Mouse (Mus musculus): ENCODE data around the gene Fbxw2.

DNA sequence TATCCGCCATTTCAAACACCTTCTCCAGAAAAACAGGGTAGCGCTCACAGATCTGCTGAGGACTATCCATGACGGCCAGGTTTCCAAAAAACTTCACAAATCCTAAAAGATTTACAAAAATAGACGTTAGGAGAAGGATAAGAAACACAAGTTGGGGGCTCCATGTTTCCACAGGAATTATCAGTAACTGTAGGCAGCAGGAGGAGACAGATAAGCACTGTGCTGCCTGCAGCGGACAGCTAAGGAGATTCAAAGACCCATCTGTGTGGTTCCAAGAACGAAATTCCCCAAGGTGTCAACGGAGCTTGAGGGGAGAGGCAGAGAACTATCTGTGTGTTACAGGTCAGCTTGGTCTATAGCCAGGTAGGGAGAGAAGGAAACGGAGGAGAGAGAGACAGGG is 31.6 kb upstream of the Fbxw2 start:
- TF ChIP-seq CTCF (conservative IDR thresholded peaks at IDR 0.05; ENCODE audit: low read length) (no peak), NANOG (IDR thresholded peaks at IDR 0.05; ENCODE audit: borderline replicate concordance, low read length) (no peak)
